Mouse (Mus musculus) heart, embryonic 12.5 days (tissue): ENCODE measurements around the gene Ctsc. TPM values are rescaled to one million over a fixed set of nuclear protein-coding genes. Genes with fewer than 3 reads are reported as not detected.

Source experiments
- ATAC-seq: fragments of 200-750 bp; cut with Nextera tagmentation; 2 replicates; pipeline ENCODE4 v1.8.0; 2017; ENCODE audit warnings: moderate TSS enrichment, moderate library complexity; ENCODE audit not compliant: insufficient number of reproducible peaks, low FRiP score
- H3K27ac ChIP-seq: fragments of 300-500 bp; sonication (generic); 2 replicates; pipeline ENCODE4 v1.5.1; 2016; ENCODE audit warnings: mild to moderate bottlenecking, moderate library complexity; ENCODE audit not compliant: poor library complexity, severe bottlenecking
- H3K27me3 ChIP-seq: fragments of 300-500 bp; sonication (generic); replicated peaks from 2 replicates; pipeline ENCODE4 v1.6.1; 2016; ENCODE audit warnings: mild to moderate bottlenecking, moderate library complexity
- H3K36me3 ChIP-seq: fragments of 300-500 bp; sonication (generic); 2 replicates; pipeline ENCODE4 v1.6.1; 2016; ENCODE audit warnings: mild to moderate bottlenecking, moderate library complexity
- H3K4me1 ChIP-seq: fragments of 300-500 bp; sonication (generic); replicated peaks from 2 replicates; pipeline ENCODE4 v1.6.1; 2016; ENCODE audit warnings: mild to moderate bottlenecking
- H3K4me2 ChIP-seq: fragments of 300-500 bp; sonication (generic); 2 replicates; pipeline ENCODE4 v1.6.1; 2016; ENCODE audit warnings: mild to moderate bottlenecking, moderate library complexity
- H3K4me3 ChIP-seq: fragments of 300-500 bp; sonication (generic); 2 replicates; pipeline ENCODE4 v1.5.1; 2016; ENCODE audit warnings: mild to moderate bottlenecking
- H3K9ac ChIP-seq: fragments of 300-500 bp; sonication (generic); 2 replicates; pipeline ENCODE4 v1.6.1; 2016; ENCODE audit warnings: mild to moderate bottlenecking, moderate library complexity
- H3K9me3 ChIP-seq: fragments of 300-500 bp; sonication (generic); replicated peaks from 2 replicates; pipeline ENCODE4 v1.6.1; 2016; ENCODE audit warnings: mild to moderate bottlenecking, moderate library complexity
- WGBS: fragments of 180-500 bp; shearing (Covaris S2); methylation state at CpG from one replicate; pipeline ENCODE4 v1.1.7; 2016; 5-methylcytosine and 5-hydroxymethylcytosine counted together
- polyA plus RNA-seq: library from polyadenylated mRNA; unstranded; fragments of >200 nt; fragmentation: Nextera tagmentation; extraction: Ambion mirVana; gene quantifications from 2 replicates; pipeline ENCODE4 v1.2.1, GENCODE M21; 2016

Ctsc gene
- polyA plus RNA-seq, 1 experiment from 2014 or later: 32.8 TPM

DNA sequence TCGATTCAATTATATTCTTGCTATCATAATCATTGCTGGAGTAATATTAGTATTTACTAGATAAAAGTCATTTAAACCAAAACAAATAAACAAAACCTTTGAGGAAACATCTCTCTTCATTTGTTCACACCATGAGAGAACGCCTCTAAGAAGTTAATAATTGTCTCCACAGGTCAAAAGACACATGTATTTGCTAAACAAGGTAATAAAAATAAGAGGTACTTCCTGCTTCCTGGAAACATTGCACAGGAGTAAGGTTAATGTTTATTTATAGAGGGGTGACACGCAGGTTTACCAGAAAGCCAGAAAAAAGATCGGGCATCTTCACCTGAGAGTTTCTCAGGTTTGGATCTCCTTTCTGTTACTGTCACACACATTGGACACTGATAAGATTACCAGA is 16.1 kb upstream of the Ctsc start:
- WGBS: 63% methylated on average over 4 of the region's 4 CpGs
- H3K9ac ChIP-seq: no peak overlapping the region

DNA sequence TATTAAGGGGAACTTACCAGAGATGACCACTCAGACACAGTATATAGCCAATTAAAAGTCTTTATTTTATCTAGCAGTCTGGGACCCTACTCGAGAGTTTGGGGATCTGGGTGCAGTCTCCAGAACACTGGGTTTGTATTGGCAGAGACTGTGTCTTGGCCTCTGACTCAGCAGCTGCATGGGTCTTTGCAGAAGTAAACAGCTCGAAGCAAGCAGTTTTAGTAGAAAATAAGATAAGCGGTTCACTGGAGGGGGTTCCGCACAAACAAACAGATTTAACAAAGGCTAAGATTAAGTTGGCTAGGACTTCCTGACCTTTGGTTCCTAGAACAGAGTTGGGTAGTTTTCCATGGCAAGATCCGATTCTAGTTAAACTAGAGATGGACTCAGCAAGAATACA is 13.0 kb upstream of the Ctsc start:
- no peak for ATAC-seq
- 61% methylated on average over 5 of the region's 5 CpGs for WGBS
- no peaks in the 10 kb centered on the region for H3K27me3 ChIP-seq
- H3K27ac ChIP-seq: no peak overlapping the region
- H3K4me1 ChIP-seq: no peaks in the 10 kb centered on the region
- no peaks in the 10 kb centered on the region for H3K36me3 ChIP-seq
- H3K4me3 ChIP-seq: no peak overlapping the region
- no peaks in the 10 kb centered on the region for H3K9me3 ChIP-seq
- H3K9ac ChIP-seq: no peak overlapping the region
- H3K4me2 ChIP-seq: no peak overlapping the region

More for the DNA sequence above, 16.1 kb upstream of the Ctsc start:
- Histone ChIP-seq H3K27ac (no peak overlapping the region), H3K4me1 (no peaks in the 10 kb centered on the region), H3K4me2 (no peak overlapping the region), H3K27me3 (no peaks in the 10 kb centered on the region), H3K9me3 (no peaks in the 10 kb centered on the region), H3K36me3 (no peaks in the 10 kb centered on the region), H3K4me3 (no peak overlapping the region)
- ATAC-seq: no peak

- Histone ChIP-seq H3K4me2 (no peak overlapping the region), H3K27me3 (no peaks in the 10 kb centered on the region), H3K4me3 (no peak overlapping the region), H3K9ac (no peak overlapping the region), H3K9me3 (no peaks in the 10 kb centered on the region), H3K4me1 (no peaks in the 10 kb centered on the region), H3K27ac (no peak overlapping the region), H3K36me3 (no peaks in the 10 kb centered on the region)
- ATAC-seq: no peak
- WGBS: 79% methylated on average over 1 of the region's 1 CpGs
Measured at GRCm38 (mm10) chr7:88269913-88270312, 8.0 kb upstream of the Ctsc start.

DNA sequence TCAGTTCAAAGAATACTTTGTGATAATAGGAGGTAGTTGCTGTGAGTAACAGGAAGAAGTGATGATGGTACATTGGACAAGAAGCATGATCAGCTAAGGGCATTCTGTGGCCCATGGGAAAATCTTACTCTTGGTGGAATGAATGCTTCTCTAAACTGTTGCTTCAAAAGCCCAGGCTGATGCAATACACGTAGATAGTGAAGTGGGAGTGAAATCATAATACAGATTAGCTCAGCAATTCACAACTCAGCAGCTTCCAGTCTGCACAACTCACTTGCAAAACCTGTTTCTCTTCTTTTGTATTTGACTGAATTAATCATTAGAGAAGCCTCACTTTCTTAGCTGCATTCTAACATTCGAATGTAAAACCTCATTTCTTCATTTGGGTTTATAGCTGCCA is 6.4 kb upstream of the Ctsc start:
- Histone ChIP-seq H3K4me1 (no peaks in the 10 kb centered on the region), H3K27me3 (no peaks in the 10 kb centered on the region), H3K27ac (no peak overlapping the region), H3K4me2 (no peak overlapping the region), H3K36me3 (no peaks in the 10 kb centered on the region), H3K9ac (no peak overlapping the region), H3K4me3 (no peak overlapping the region), H3K9me3 (no peaks in the 10 kb centered on the region)
- 28% methylated on average over 2 of the region's 2 CpGs for WGBS
- ATAC-seq: no peak

- no peak overlapping the region for H3K9ac ChIP-seq
- H3K4me3 ChIP-seq: peak overlapping the region; percentile 67
- peak overlapping the region; percentile 97 for H3K4me2 ChIP-seq
- no peaks in the 10 kb centered on the region for H3K27me3 ChIP-seq
- no peak overlapping the region for H3K27ac ChIP-seq
- H3K9me3 ChIP-seq: no peaks in the 10 kb centered on the region
- peaks cover 8% of the 10 kb centered on the region for H3K4me1 ChIP-seq
- no peak for ATAC-seq
- WGBS: 27% methylated on average over 7 of the region's 7 CpGs
- H3K36me3 ChIP-seq: no peaks in the 10 kb centered on the region
Measured at GRCm38 (mm10) chr7:88276914-88277765, 745 bp upstream of the Ctsc start.

- no peaks in the 10 kb centered on the region for H3K27me3 ChIP-seq
- peak overlapping the region; percentile 97 for H3K4me2 ChIP-seq
- H3K36me3 ChIP-seq: no peaks in the 10 kb centered on the region
- peaks cover 8% of the 10 kb centered on the region for H3K4me1 ChIP-seq
- H3K9me3 ChIP-seq: no peaks in the 10 kb centered on the region
- WGBS: 19% methylated on average over 8 of the region's 8 CpGs
- peak overlapping the region; percentile 67 for H3K4me3 ChIP-seq
- ATAC-seq: 0 out of 2 replicates have a peak, but pooled peaks have one; percentile 40
- peak overlapping the region; percentile 79 for H3K9ac ChIP-seq
- H3K27ac ChIP-seq: no peak overlapping the region
Measured at GRCm38 (mm10) chr7:88278628-88279196, 827 bp downstream of the Ctsc start.

DNA sequence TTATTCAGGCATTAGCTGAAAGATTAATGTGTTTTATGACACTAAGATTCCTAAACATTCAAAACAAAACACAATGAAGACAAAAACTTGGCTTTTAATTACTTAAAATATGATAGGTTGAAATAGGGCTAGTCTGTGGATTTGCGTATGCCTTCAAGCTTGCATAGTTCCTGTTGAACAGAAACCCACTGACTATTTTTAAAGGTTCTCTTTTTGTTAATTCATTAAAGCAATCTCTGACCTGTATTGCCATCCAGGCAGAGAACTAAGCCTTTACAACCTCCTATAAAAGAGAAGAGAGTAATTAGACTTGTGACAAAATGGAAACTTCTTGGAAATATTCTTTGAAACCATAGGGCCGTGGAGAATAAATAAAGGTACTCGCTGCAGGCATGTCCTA is 7.4 kb downstream of the Ctsc start:
- Histone ChIP-seq H3K27me3 (no peaks in the 10 kb centered on the region), H3K9me3 (no peaks in the 10 kb centered on the region), H3K27ac (no peak overlapping the region), H3K9ac (no peak overlapping the region), H3K36me3 (no peaks in the 10 kb centered on the region), H3K4me2 (no peak overlapping the region), H3K4me3 (no peak overlapping the region), H3K4me1 (no peaks in the 10 kb centered on the region)
- WGBS: 84% methylated on average over 3 of the region's 3 CpGs
- ATAC-seq: no peak

GRCm38 (mm10) chr7:88291036-88291435 is 13.2 kb downstream of the Ctsc start:
- Histone ChIP-seq H3K4me1 (no peaks in the 10 kb centered on the region), H3K9ac (no peak overlapping the region), H3K27ac (no peak overlapping the region), H3K4me3 (no peak overlapping the region), H3K27me3 (no peaks in the 10 kb centered on the region), H3K4me2 (no peak overlapping the region), H3K36me3 (no peaks in the 10 kb centered on the region), H3K9me3 (no peaks in the 10 kb centered on the region)
- WGBS: 78% methylated on average over 2 of the region's 2 CpGs
- ATAC-seq: no peak

DNA sequence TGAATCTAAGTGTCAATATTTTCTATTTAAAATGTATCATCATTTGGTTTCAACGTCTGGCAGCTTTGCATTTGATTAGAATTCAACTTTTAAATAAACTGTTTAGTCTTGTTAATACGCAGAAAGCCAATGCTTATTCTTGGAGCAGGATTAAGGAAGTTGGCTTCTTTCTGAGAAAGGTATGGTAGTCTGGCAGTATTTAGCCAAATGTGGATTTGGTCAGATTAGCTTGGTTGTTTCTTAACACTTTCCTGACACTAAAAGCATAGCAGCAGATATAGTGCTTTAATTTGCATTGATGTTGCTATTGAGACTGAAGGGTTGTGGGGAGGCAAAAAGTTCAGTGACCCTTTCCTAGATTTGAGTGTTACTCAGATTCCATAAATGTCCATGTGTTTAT is 14.2 kb downstream of the Ctsc start:
- Histone ChIP-seq H3K36me3 (no peaks in the 10 kb centered on the region), H3K4me3 (no peak overlapping the region), H3K9ac (no peak overlapping the region), H3K4me2 (no peak overlapping the region), H3K9me3 (no peaks in the 10 kb centered on the region), H3K27ac (no peak overlapping the region), H3K4me1 (no peaks in the 10 kb centered on the region), H3K27me3 (no peaks in the 10 kb centered on the region)
- ATAC-seq: no peak
- 69% methylated on average over 2 of the region's 2 CpGs for WGBS

- Histone ChIP-seq H3K27ac (no peak overlapping the region), H3K4me1 (no peaks in the 10 kb centered on the region), H3K36me3 (no peaks in the 10 kb centered on the region), H3K27me3 (no peaks in the 10 kb centered on the region), H3K4me2 (no peak overlapping the region), H3K9ac (no peak overlapping the region), H3K4me3 (no peak overlapping the region), H3K9me3 (no peaks in the 10 kb centered on the region)
- 69% methylated on average over 6 of the region's 6 CpGs for WGBS
- ATAC-seq: no peak
Measured at GRCm38 (mm10) chr7:88293907-88294306, 16.0 kb downstream of the Ctsc start.

GRCm38 (mm10) chr7:88295989-88296388 is 18.1 kb downstream of the Ctsc start:
- 77% methylated on average over 1 of the region's 1 CpGs for WGBS
- ATAC-seq: no peak
- Histone ChIP-seq H3K27ac (no peak overlapping the region), H3K36me3 (no peaks in the 10 kb centered on the region), H3K4me3 (no peak overlapping the region), H3K9me3 (no peaks in the 10 kb centered on the region), H3K4me2 (no peak overlapping the region), H3K27me3 (no peaks in the 10 kb centered on the region), H3K4me1 (no peaks in the 10 kb centered on the region), H3K9ac (no peak overlapping the region)
